Mouse (Mus musculus) limb, embryonic 11.5 days (tissue): ENCODE measurements around the gene Grpel1. TPM values are rescaled to one million over a fixed set of nuclear protein-coding genes. Genes with fewer than 3 reads are reported as not detected.

Experiments
- polyA plus RNA-seq: library from polyadenylated mRNA; unstranded; fragments of >200 nt; fragmentation: Nextera tagmentation; extraction: Ambion mirVana; gene quantifications from 2 replicates; pipeline ENCODE4 v1.2.1, GENCODE M21; 2014

Gene Grpel1
- polyA plus RNA-seq, 1 experiment from 2014 or later = 59.4 TPM

Other genes with a start within 250 kb of the Grpel1 start
- gene Sorcs2, start 66.9 kb upstream of the Grpel1 start, polyA plus RNA-seq = 6.4 and 8.3 TPM in 2 replicates
- 2.8 and 3.2 TPM in 2 replicates for gene Tada2b, start 19.3 kb downstream of the Grpel1 start, polyA plus RNA-seq
- gene Ccdc96, start 19.6 kb downstream of the Grpel1 start, polyA plus RNA-seq = 0.60 and 0.62 TPM in 2 replicates
- gene Tbc1d14, start 128.3 kb downstream of the Grpel1 start, polyA plus RNA-seq = 37.7 and 40.3 TPM in 2 replicates
- 22.2 and 28.4 TPM in 2 replicates for gene D5Ertd579e, start 231.0 kb downstream of the Grpel1 start, polyA plus RNA-seq